Mouse (Mus musculus) stomach, postnatal 0 days (tissue): ENCODE data around the gene Pcna.

Experiments used
- CTCF ChIP-seq: IDR thresholded peaks from 2 replicates; pipeline ENCODE4 v1.5.1; 2016; ENCODE audit warnings: antibody characterized with exemption, low read depth, mild to moderate bottlenecking, moderate library complexity
- EP300 ChIP-seq: optimal IDR thresholded peaks from 2 replicates; pipeline ENCODE3; 2016; ENCODE audit warnings: antibody characterized with exemption

DNA sequence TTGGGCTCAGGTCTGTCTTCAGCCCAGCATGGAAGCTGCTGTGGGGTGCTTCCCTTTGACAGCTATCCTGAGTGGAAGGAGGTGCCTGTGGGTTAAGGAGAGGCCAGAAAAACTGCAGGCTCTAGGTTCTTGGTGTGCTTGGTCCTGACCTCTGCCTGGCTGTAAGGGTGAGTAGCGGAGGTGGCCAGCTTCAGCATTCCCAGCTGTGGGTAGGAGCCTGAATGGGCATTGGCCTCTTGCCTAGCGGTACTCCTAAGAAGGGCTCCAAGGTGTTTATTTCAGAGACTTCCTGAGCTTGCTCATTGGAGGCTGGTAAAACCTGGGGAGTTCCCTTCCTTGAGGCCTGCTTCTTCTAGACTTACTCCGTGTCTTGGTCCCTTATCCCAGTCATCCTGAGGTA, 38.2 kb upstream of the Pcna start:
- no peak for TF ChIP-seq CTCF
- no peak for TF ChIP-seq EP300
